Mouse (Mus musculus) T-helper 2 cell (primary cell): ENCODE measurements around the gene Ptprk.

ENCODE experiments used
- in situ Hi-C: fragments of 300-600 bp; cut with MboI, MseI; formaldehyde crosslinking; loops from one replicate; pipeline ENCODE4 v1.15.1; 2025; ENCODE audit warnings: high pct_unique_total_duplicates

Gene Ptprk

GRCm38 (mm10) chr10:28184675-28185074 lies 110.1 kb downstream of the Ptprk start:
- in situ Hi-C loops = no loop called here

- in situ Hi-C loops = no loop called here
These were observed 110.7 kb downstream of the Ptprk start for GRCm38 (mm10) chr10:28185326-28185725.

GRCm38 (mm10) chr10:28186018-28186800 lies 111.6 kb downstream of the Ptprk start:
- in situ Hi-C loops = no loop called here

GRCm38 (mm10) chr10:28191440-28191839 lies 116.8 kb downstream of the Ptprk start:
- in situ Hi-C loops = no loop called here

- in situ Hi-C loops = no loop called here
These were observed 119.0 kb downstream of the Ptprk start for GRCm38 (mm10) chr10:28193630-28194029.

- in situ Hi-C loops = loop anchor here (10.0 kb wide), 1 partner anchor 254 kb away; no protein-coding TSS in a partner anchor
These were observed 126.0 kb downstream of the Ptprk start for GRCm38 (mm10) chr10:28200609-28201008.

- in situ Hi-C loops = loop anchor here (10.0 kb wide), 1 partner anchor 245 kb away; no protein-coding TSS in a partner anchor
These were observed 134.8 kb downstream of the Ptprk start for GRCm38 (mm10) chr10:28209394-28209793.

- in situ Hi-C loops = no loop called here
These were observed 137.5 kb downstream of the Ptprk start for GRCm38 (mm10) chr10:28212083-28212482.

GRCm38 (mm10) chr10:28215153-28215552 lies 140.5 kb downstream of the Ptprk start:
- in situ Hi-C loops = no loop called here

- in situ Hi-C loops = no loop called here
These were observed 149.0 kb downstream of the Ptprk start for GRCm38 (mm10) chr10:28223602-28224001.

GRCm38 (mm10) chr10:28224376-28224775 lies 149.8 kb downstream of the Ptprk start:
- in situ Hi-C loops = no loop called here

GRCm38 (mm10) chr10:28225536-28226075 lies 151.0 kb downstream of the Ptprk start:
- in situ Hi-C loops = no loop called here

GRCm38 (mm10) chr10:28227732-28228131 lies 153.1 kb downstream of the Ptprk start:
- in situ Hi-C loops = no loop called here

GRCm38 (mm10) chr10:28228208-28228607 lies 153.6 kb downstream of the Ptprk start:
- in situ Hi-C loops = no loop called here

GRCm38 (mm10) chr10:28232273-28233167 lies 157.9 kb downstream of the Ptprk start:
- in situ Hi-C loops = no loop called here

- in situ Hi-C loops = no loop called here
These were observed 174.4 kb downstream of the Ptprk start for GRCm38 (mm10) chr10:28249047-28249446.

- in situ Hi-C loops = loop anchor here (25.0 kb wide), 1 partner anchor 1464 kb away; no protein-coding TSS in a partner anchor
These were observed 176.8 kb downstream of the Ptprk start for GRCm38 (mm10) chr10:28251385-28251784.

GRCm38 (mm10) chr10:28260651-28261050 lies 186.0 kb downstream of the Ptprk start:
- in situ Hi-C loops = loop anchor here (25.0 kb wide), 1 partner anchor 1473 kb away; no protein-coding TSS in a partner anchor

- in situ Hi-C loops = loop anchor here (25.0 kb wide), 1 partner anchor 1475 kb away; no protein-coding TSS in a partner anchor
These were observed 187.5 kb downstream of the Ptprk start for GRCm38 (mm10) chr10:28262159-28262558.

GRCm38 (mm10) chr10:28263546-28263945 lies 188.9 kb downstream of the Ptprk start:
- in situ Hi-C loops = loop anchor here (25.0 kb wide), 1 partner anchor 1476 kb away; no protein-coding TSS in a partner anchor

GRCm38 (mm10) chr10:28270273-28270672 lies 195.7 kb downstream of the Ptprk start:
- in situ Hi-C loops = loop anchor here (25.0 kb wide), 1 partner anchor 1483 kb away; no protein-coding TSS in a partner anchor
